Mouse (Mus musculus) A20 (cell line): ENCODE data around the gene Cenpt.

Experiments used
- DNase-seq: peaks from one replicate; pipeline ENCODE4 v3.0.0-alpha.2; 2011; ENCODE audit warnings: low read depth, low spot score

Gene Cenpt

GRCm38 (mm10) chr8:105807766-105808165, 45.3 kb downstream of the Cenpt start:
- no peak for DNase-seq

- DNase-seq, result peak; percentile 61
Measured at GRCm38 (mm10) chr8:105805964-105806363, 47.1 kb downstream of the Cenpt start.

- no peak for DNase-seq
Measured at GRCm38 (mm10) chr8:105805346-105805745, 47.7 kb downstream of the Cenpt start.

GRCm38 (mm10) chr8:105804797-105805196, 48.3 kb downstream of the Cenpt start:
- DNase-seq, result no peak

- no peak for DNase-seq
Measured at GRCm38 (mm10) chr8:105801153-105801904, 51.7 kb downstream of the Cenpt start.

GRCm38 (mm10) chr8:105799091-105799812, 53.8 kb downstream of the Cenpt start:
- no peak for DNase-seq

- no peak for DNase-seq
Measured at GRCm38 (mm10) chr8:105798408-105798807, 54.7 kb downstream of the Cenpt start.

GRCm38 (mm10) chr8:105795785-105796184, 57.3 kb downstream of the Cenpt start:
- no peak for DNase-seq
